Mouse (Mus musculus) lung, adult 2 months (tissue): ENCODE measurements around the gene Pdzrn3.
A peak's percentile ranks its signal among the peaks of the same experiment; 100 is the strongest.

ENCODE experiments used
- CTCF ChIP-seq: fragments of 200-500 bp; IDR thresholded peaks from 2 replicates; pipeline ENCODE4 v1.5.1; 2011; ENCODE audit warnings: mild to moderate bottlenecking, low read length, control low read depth; ENCODE audit not compliant: insufficient read depth
- POLR2A ChIP-seq: fragments of 200-500 bp; IDR thresholded peaks from 2 replicates; pipeline ENCODE4 v1.6.1; 2011; ENCODE audit warnings: low read depth, mild to moderate bottlenecking, control low read depth, low read length, borderline replicate concordance; ENCODE audit errors: extremely low read depth

GRCm38 (mm10) chr6:101377935-101378609, 375 bp upstream of the Pdzrn3 start:
- TF ChIP-seq CTCF (no peak), POLR2A (peak; percentile 65; the same call in 1 of the 2 replicates)
